Mouse (Mus musculus) liver, embryonic 13.5 days (tissue): ENCODE results near the gene Lcn3. TPM values are rescaled to one million over a fixed set of nuclear protein-coding genes. Genes with fewer than 3 reads are reported as not detected.
"Not testable (repeated sequence)": the region's sequence is repeated elsewhere in the genome, so short reads cannot be mapped to it uniquely, and the experiment has no call there.

ENCODE experiments used
- ATAC-seq: fragments of 200-750 bp; cut with Nextera tagmentation; 2 replicates; pipeline ENCODE4 v1.8.0; 2017; ENCODE audit warnings: low read depth, mild to moderate bottlenecking, moderate number of reproducible peaks, moderate library complexity
- DNase-seq: peaks from one replicate; pipeline ENCODE4 v3.0.0; 2022
- H3K27ac ChIP-seq: fragments of 300-500 bp; sonication (generic); 2 replicates; pipeline ENCODE4 v1.5.1; 2015; ENCODE audit warnings: moderate library complexity, mild to moderate bottlenecking, inconsistent platforms
- H3K27me3 ChIP-seq: fragments of 300-500 bp; sonication (generic); 2 replicates; pipeline ENCODE4 v1.6.1; 2015; ENCODE audit warnings: mild to moderate bottlenecking, inconsistent platforms
- H3K36me3 ChIP-seq: fragments of 300-500 bp; sonication (generic); 2 replicates; pipeline ENCODE4 v1.6.1; 2015; ENCODE audit warnings: mild to moderate bottlenecking, inconsistent platforms
- H3K4me1 ChIP-seq: fragments of 300-500 bp; sonication (generic); replicated peaks from 2 replicates; pipeline ENCODE4 v1.6.1; 2015; ENCODE audit warnings: inconsistent platforms
- H3K4me2 ChIP-seq: fragments of 300-500 bp; sonication (generic); 2 replicates; pipeline ENCODE4 v1.6.1; 2015; ENCODE audit warnings: inconsistent platforms, mild to moderate bottlenecking, moderate library complexity
- H3K4me3 ChIP-seq: fragments of 300-500 bp; sonication (generic); replicated peaks from 2 replicates; pipeline ENCODE4 v1.5.1; 2015; ENCODE audit warnings: mild to moderate bottlenecking, inconsistent platforms
- H3K9ac ChIP-seq: fragments of 300-500 bp; sonication (generic); 2 replicates; pipeline ENCODE4 v1.6.1; 2015; ENCODE audit warnings: mild to moderate bottlenecking, inconsistent platforms
- H3K9me3 ChIP-seq: fragments of 300-500 bp; sonication (generic); replicated peaks from 2 replicates; pipeline ENCODE4 v1.6.1; 2016; ENCODE audit warnings: inconsistent platforms
- WGBS: fragments of 180-500 bp; shearing (Covaris S2); methylation state at CpG from one replicate; pipeline ENCODE4 v1.1.7; 2015; ENCODE audit not compliant: insufficient replicate concordance; 5-methylcytosine and 5-hydroxymethylcytosine counted together
- polyA plus RNA-seq: library from polyadenylated mRNA; unstranded; fragments of >200 nt; fragmentation: Nextera tagmentation; extraction: Ambion mirVana; gene quantifications from 2 replicates; pipeline ENCODE4 v1.2.1, GENCODE M21; 2015

The Lcn3 gene
- polyA plus RNA-seq, 1 experiment from 2014 or later = not detected

DNA sequence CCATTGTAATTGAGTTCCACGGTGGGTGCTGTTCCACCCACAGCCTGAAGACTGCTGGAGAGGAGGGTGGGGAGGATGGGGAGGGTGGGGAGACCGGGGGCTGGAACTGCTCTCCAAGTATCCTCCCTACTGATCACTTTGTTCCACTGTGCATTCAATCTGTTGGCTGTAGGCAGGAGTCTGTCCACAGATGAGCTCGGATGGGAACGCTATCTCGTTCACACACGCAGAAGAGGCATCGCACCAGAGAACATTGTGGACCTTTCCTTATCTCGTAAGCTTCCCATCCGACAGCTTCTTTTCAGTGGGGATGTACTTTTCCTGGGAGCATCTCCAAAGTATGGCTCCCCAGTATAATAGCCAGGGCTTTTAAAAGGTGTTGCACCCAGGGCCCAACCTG, 13.7 kb downstream of the Lcn3 start:
- H3K36me3 ChIP-seq = no peaks in the 10 kb centered on the region
- no peaks in the 10 kb centered on the region for H3K4me1 ChIP-seq
- ATAC-seq (no peak), DNase-seq (no peak)
- no peak overlapping the region for H3K4me2 ChIP-seq
- no peak overlapping the region for H3K4me3 ChIP-seq
- no peaks in the 10 kb centered on the region; the same call in 1 of the 2 replicates for H3K27me3 ChIP-seq
- no peak overlapping the region for H3K9ac ChIP-seq
- 69% methylated on average over 9 of the region's 9 CpGs for WGBS
- H3K27ac ChIP-seq = no peak overlapping the region
- no peaks in the 10 kb centered on the region for H3K9me3 ChIP-seq

- H3K9ac ChIP-seq = no peak overlapping the region
- 38% methylated on average over 4 of the region's 4 CpGs for WGBS
- DNase-seq (no peak), ATAC-seq (no peak)
- H3K4me3 ChIP-seq = no peak overlapping the region
- H3K4me1 ChIP-seq = no peaks in the 10 kb centered on the region
- no peak overlapping the region for H3K27ac ChIP-seq
- no peak overlapping the region for H3K4me2 ChIP-seq
- H3K9me3 ChIP-seq = no peaks in the 10 kb centered on the region
- H3K27me3 ChIP-seq = no peaks in the 10 kb centered on the region; the same call in 1 of the 2 replicates
- no peaks in the 10 kb centered on the region for H3K36me3 ChIP-seq
These were observed 15.6 kb downstream of the Lcn3 start for GRCm38 (mm10) chr2:25780921-25781320.

DNA sequence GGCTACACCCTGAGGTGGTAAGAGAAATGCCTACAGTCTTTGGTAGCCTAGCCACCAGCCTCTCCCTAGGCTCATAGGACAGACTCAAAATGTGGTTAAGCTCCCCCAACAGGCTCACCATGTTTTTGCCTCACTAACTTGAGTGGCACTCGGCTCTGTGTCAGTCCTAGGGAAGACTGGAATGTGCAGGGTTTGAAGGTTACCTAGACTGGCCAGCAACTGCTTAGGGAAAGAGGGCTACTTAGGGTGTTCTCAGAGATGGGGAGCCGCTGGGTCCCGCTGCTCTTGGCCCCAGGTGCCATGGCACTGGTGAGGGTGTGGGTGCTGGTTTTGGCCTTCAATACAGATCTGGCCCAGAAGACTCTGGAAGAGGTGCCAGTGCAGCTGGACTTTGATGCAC, 16.6 kb downstream of the Lcn3 start, which contains the start of gene Gm13539:
Gene Gm13539, plus strand, starts transcription at position 301 of the 400 bp plus-strand sequence.
- no peak within 1 kb of the TSS for H3K9ac ChIP-seq
- no peak within 1 kb of the TSS for H3K4me2 ChIP-seq
- no peaks in the 10 kb centered on the region for H3K9me3 ChIP-seq
- no peaks in the 10 kb centered on the region; the same call in 1 of the 2 replicates for H3K27me3 ChIP-seq
- H3K4me3 ChIP-seq = no peak within 1 kb of the TSS
- peaks cover 8% of the 10 kb centered on the region for H3K4me1 ChIP-seq
- WGBS = 64% methylated on average over 3 of the region's 3 CpGs
- no peaks in the 10 kb centered on the region for H3K36me3 ChIP-seq
- H3K27ac ChIP-seq = no peak within 1 kb of the TSS
- ATAC-seq (no peak), DNase-seq (no peak)

GRCm38 (mm10) chr2:25785573-25786322, 20.4 kb downstream of the Lcn3 start:
- Histone ChIP-seq H3K9me3 (no peaks in the 10 kb centered on the region), H3K4me3 (no peak overlapping the region), H3K4me2 (no peak overlapping the region), H3K9ac (no peak overlapping the region), H3K4me1 (peaks cover 37% of the 10 kb centered on the region), H3K27me3 (no peaks in the 10 kb centered on the region; the same call in 1 of the 2 replicates), H3K36me3 (no peaks in the 10 kb centered on the region), H3K27ac (no peak overlapping the region)
- DNase-seq (no peak), ATAC-seq (no peak)
- WGBS = 62% methylated on average over 5 of the region's 5 CpGs

- peak; percentile 36 for DNase-seq
- ATAC-seq = peak; percentile 92
- Histone ChIP-seq H3K27me3 (no peaks in the 10 kb centered on the region), H3K4me1 (peaks cover 37% of the 10 kb centered on the region), H3K4me2 (peak overlapping the region; percentile 27), H3K27ac (peak overlapping the region; percentile 69), H3K9me3 (no peaks in the 10 kb centered on the region), H3K9ac (0 out of 2 replicates have a peak overlapping the region, but pooled peaks have one; percentile 8), H3K4me3 (no peak overlapping the region), H3K36me3 (no peaks in the 10 kb centered on the region)
- 11% methylated on average over 3 of the region's 3 CpGs for WGBS
These were observed 23.7 kb downstream of the Lcn3 start for GRCm38 (mm10) chr2:25789092-25789491.

- H3K9me3 ChIP-seq = no peaks in the 10 kb centered on the region
- no peak overlapping the region for H3K4me3 ChIP-seq
- ATAC-seq (no peak), DNase-seq (no peak)
- no peak overlapping the region for H3K9ac ChIP-seq
- 0 out of 2 replicates have a peak, but pooled peaks cover 3% of the 10 kb centered on the region for H3K4me1 ChIP-seq
- H3K27ac ChIP-seq = no peak overlapping the region
- WGBS = 11% methylated on average over 2 of the region's 2 CpGs
- H3K4me2 ChIP-seq = no peak overlapping the region
- no peaks in the 10 kb centered on the region for H3K36me3 ChIP-seq
- 0 out of 2 replicates have a peak, but pooled peaks cover 3% of the 10 kb centered on the region for H3K27me3 ChIP-seq
These were observed 32.3 kb downstream of the Lcn3 start for GRCm38 (mm10) chr2:25797635-25798034.

DNA sequence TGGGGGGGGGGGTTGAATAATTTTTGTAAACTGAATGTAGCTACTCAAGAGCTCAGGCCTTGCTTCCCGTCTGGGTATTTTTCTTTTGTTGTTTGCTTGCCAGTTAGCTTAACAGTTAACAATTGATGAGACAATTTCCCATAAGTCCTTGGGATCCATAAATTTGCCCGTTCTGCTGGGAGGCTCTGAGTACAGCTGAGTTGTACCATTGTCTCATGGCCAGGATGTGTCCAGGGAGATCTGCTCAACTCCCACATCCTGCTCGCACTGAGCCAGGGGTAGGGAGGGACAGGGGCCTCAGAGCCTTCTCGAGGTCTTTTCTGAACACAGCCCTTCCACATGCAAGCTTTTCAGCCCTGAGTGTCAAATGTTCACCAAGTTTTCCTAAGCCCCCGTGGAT, 32.7 kb downstream of the Lcn3 start:
- WGBS = 34% methylated on average over 5 of the region's 5 CpGs
- Histone ChIP-seq H3K27ac (no peak overlapping the region), H3K36me3 (no peaks in the 10 kb centered on the region), H3K4me1 (0 out of 2 replicates have a peak, but pooled peaks cover 3% of the 10 kb centered on the region), H3K9me3 (no peaks in the 10 kb centered on the region), H3K4me2 (no peak overlapping the region), H3K27me3 (0 out of 2 replicates have a peak, but pooled peaks cover 3% of the 10 kb centered on the region), H3K9ac (no peak overlapping the region), H3K4me3 (no peak overlapping the region)
- ATAC-seq (no peak), DNase-seq (no peak)

GRCm38 (mm10) chr2:25811711-25812110, 46.3 kb downstream of the Lcn3 start:
- DNase-seq (no peak), ATAC-seq (no peak)
- Histone ChIP-seq H3K4me3 (no peak overlapping the region), H3K4me1 (no peaks in the 10 kb centered on the region), H3K9ac (no peak overlapping the region), H3K9me3 (no peaks in the 10 kb centered on the region), H3K27me3 (no peaks in the 10 kb centered on the region), H3K4me2 (no peak overlapping the region), H3K36me3 (no peaks in the 10 kb centered on the region), H3K27ac (no peak overlapping the region)
- WGBS = 44% methylated on average over 2 of the region's 2 CpGs

DNA sequence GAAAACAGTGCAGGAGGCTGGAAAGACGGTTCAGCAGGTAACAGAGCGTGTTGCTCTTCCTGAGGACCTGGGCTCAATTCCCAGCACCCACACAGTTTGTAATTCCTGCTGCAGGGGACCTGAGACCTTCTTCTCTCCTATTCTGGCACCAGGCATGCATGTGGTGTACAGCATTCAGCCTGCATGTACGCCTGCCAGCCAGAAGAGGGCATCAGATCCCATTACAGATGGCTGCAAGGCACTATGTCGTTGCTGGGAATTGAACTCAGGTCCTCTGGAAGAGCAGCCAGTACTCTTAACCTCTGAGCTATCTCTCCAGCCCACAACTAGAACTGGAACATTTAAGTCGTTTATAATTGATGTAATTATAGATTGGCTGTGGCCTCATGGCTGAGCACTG, 48.0 kb downstream of the Lcn3 start:
- H3K9me3 ChIP-seq = no peaks in the 10 kb centered on the region
- H3K36me3 ChIP-seq = no peaks in the 10 kb centered on the region
- 58% methylated on average over 5 of the region's 5 CpGs for WGBS
- no peak overlapping the region for H3K9ac ChIP-seq
- ATAC-seq (no peak), DNase-seq (no peak)
- no peaks in the 10 kb centered on the region for H3K27me3 ChIP-seq
- H3K4me3 ChIP-seq = no peak overlapping the region
- no peak overlapping the region for H3K27ac ChIP-seq
- no peak overlapping the region for H3K4me2 ChIP-seq
- no peaks in the 10 kb centered on the region for H3K4me1 ChIP-seq

- WGBS = 52% methylated on average over 1 of the region's 1 CpGs
- not testable (repeated sequence) for H3K27me3 ChIP-seq, H3K4me3 ChIP-seq, DNase-seq, H3K9ac ChIP-seq, ATAC-seq, H3K27ac ChIP-seq, H3K9me3 ChIP-seq, H3K36me3 ChIP-seq, H3K4me1 ChIP-seq, H3K4me2 ChIP-seq
These were observed 50.4 kb downstream of the Lcn3 start, which contains the start of gene Glt6d1 for GRCm38 (mm10) chr2:25815748-25816147. Glt6d1 (minus strand) TSS chr2:25815848.
